Mouse (Mus musculus) left cerebral cortex, postnatal 36 days (tissue): ENCODE measurements around the gene Myo18a. TPM values are rescaled to one million over a fixed set of nuclear protein-coding genes. Genes with fewer than 3 reads are reported as not detected.
"Not testable (repeated sequence)": the region's sequence is repeated elsewhere in the genome, so short reads cannot be mapped to it uniquely, and the experiment has no call there.

Experiments used
- DNase-seq, 2 experiments: peaks; one replicate each; pipeline ENCODE4 v3.0.0; 2021 to 2022; ENCODE audit warnings: low spot score in 2 of 2, mixed read lengths in 1 of 2
- intact Hi-C: fragments of 180-260 bp; cut with DNase I; formaldehyde crosslinking; loops from one replicate; pipeline ENCODE4 v1.15.1; 2025
- total RNA-seq, 2 experiments: library from RNA; stranded (reverse); gene quantifications; 2 replicates each; pipeline ENCODE4 v1.2.3; 2021

The Myo18a gene
- 100 to 1,000 TPM; 141 to 180 TPM for total RNA-seq

GRCm38 (mm10) chr11:77762783-77763672, at the start of gene Myo18a:
TSS of gene Myo18a (plus strand) at chr11:77763246.
- intact Hi-C loops, result loop anchor here (1.0 to 5.0 kb wide), 2 partner anchors 30 to 76 kb away; partner anchors contain the start of gene Nufip2
- DNase-seq, result peak; percentile 81 to 86

DNA sequence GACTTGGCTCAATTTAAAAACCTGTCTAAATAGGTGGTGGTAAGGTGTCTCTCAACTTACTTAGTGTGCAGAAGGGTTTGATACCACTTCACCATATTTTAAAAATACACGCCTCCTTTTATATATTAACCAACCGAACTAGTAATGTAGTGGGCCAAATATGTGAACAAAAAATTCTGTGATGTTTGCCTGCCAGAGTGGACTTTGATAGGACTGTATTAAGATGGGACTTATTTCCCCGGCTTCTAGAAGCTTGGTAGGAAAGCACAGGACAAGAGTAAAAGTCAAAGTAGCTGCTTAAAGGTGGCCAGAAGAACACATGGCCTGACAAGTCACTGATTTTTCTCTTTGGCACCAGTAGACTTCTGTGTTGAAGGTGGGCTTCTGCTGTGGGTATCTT, 49.3 kb upstream of the Myo18a start:
- intact Hi-C loops, result no loop called here
- no peak for DNase-seq

GRCm38 (mm10) chr11:77719055-77719454, 44.0 kb upstream of the Myo18a start:
- intact Hi-C loops, result no loop called here
- no peak for DNase-seq

GRCm38 (mm10) chr11:77721389-77721788, 41.7 kb upstream of the Myo18a start:
- DNase-seq, result no peak
- intact Hi-C loops, result no loop called here

DNA sequence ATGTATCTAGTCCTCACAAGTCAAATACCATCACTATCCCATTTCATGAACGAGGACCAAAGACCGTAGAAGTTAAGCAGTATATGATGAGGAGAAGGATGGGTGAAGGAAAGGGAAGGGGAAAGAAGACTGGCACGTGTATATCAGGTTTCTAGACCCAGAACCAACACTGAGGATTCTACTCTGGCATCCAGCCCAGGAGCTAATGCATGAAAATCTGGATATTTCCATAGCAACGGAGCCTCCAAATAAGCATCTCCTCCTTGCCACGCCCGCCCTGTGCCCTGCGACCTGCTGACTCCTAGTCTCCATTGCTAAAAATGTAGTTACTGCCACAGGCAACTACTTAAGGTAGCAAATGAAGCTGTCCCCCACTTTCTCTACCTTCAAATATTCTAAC, 38.3 kb upstream of the Myo18a start:
- intact Hi-C loops, result no loop called here

DNA sequence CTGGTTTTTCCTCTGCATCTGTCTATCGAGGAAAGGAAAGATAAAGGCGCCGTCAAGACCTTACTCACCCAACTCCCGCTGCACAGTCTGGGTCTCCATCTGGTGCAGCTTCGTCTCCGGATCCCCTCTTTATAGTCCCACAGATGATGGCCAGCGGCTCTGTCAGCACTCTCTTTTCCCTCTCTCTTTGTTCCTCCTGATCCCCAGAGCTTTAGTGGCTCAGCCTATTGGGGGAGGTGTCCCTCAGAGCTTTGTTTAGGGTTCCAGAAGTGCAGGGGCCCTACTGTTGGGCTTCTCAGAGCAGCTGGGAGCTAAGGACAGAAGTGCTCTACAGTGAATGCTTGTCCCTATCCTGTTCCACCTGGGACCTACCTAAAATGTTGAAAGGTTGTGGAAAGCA, 37.9 kb upstream of the Myo18a start, which contains the start of gene Cryba1:
Gene Cryba1 (minus strand): TSS at position 101 of the 400 bp plus-strand sequence.
- no peak for DNase-seq
- intact Hi-C loops, result no loop called here

More for the DNA sequence above, 38.3 kb upstream of the Myo18a start:
- DNase-seq, result no peak

GRCm38 (mm10) chr11:77728587-77728986, 34.5 kb upstream of the Myo18a start:
- intact Hi-C loops, result no loop called here
- no peak for DNase-seq

DNA sequence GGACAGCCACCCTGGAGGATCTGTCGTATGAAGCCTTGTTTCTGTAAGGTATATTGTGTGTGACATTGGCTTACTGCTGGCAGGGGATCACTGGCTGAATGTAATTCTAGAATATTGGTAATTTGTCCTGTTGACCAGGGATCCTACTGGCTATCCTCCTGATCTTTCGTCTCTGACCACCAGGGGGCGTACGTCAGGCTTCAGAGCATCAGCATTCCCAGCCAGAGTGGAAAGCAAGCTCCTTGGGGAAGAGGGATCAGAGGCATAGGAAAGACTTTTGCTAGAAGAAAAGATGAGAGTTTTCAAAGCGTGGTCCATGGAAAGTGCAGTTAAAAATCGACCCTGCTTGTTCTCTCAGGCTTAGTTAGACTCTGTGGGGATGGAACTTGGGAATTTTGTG, 25.8 kb upstream of the Myo18a start:
- intact Hi-C loops, result loop anchor here (2.0 kb wide), 1 partner anchor 56 kb away; no protein-coding TSS in a partner anchor
- peak; percentile 73 to 75 for DNase-seq

DNA sequence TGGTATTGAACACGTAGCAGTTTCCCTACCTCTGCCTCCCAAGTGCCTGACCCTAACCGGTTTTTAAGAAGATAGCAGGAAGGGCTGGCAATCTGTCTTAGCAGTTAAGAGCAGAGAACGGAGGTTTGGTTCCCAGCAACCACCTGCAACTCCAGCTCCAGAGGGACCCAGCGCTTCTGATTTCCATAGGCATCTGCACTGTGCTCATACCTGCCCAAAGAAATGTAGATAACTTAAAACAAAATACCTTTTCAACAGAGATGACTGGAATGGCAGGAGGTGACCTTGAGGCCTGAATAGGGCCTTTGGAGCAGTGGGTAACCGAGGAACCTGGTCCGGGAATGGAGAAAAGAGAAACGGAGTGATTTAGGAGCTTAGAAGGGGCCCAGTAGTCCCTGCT, 24.5 kb upstream of the Myo18a start:
- intact Hi-C loops, result no loop called here
- no peak for DNase-seq

DNA sequence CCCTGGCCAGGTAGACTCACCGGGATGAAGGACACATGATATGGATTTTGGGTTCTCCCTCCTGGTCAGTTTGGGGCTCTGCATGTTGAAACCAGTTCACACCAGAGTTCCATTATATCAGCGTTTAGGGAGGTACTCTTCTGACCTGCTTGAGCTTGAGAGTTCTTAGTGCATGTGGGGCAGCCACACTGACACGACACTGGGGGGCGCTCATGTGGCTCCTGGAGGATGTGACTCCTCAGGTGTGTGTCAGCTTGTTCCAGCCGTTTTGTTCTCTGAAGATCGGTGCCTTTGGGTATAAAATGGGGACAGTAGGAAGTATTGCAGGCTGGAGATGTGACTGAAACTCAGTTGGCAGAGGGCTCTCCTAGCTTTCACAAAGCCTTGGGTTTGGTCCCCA, 19.1 kb upstream of the Myo18a start:
- no peak for DNase-seq
- intact Hi-C loops, result no loop called here

GRCm38 (mm10) chr11:77746652-77747051, 16.4 kb upstream of the Myo18a start:
- DNase-seq, result no peak
- intact Hi-C loops, result no loop called here

GRCm38 (mm10) chr11:77747103-77747502, 15.9 kb upstream of the Myo18a start:
- DNase-seq, intact Hi-C loops: not testable (repeated sequence)

GRCm38 (mm10) chr11:77748996-77749395, 14.1 kb upstream of the Myo18a start:
- DNase-seq, result no peak
- intact Hi-C loops, result no loop called here

DNA sequence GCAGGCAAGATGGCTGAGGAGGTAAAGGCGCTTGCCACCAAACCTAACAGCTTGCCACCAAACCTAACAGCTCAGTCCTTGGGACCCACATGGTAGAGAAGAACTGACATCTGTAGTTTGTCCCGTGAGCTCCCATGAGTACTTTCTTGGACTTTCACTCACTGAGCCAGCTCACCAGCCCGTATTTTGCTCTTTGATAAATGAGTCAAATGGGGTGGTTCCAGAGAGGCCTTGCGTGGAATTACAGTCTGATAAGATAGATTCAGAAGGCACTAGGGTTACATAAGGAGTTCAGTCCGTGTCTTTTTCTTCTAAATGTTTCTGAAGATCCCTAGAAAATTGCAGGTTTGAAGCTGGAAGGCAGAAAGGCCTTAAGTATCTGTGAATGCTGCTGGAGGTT, 10.5 kb upstream of the Myo18a start:
- DNase-seq, result no peak
- intact Hi-C loops, result no loop called here

- intact Hi-C loops, result no loop called here
Measured at GRCm38 (mm10) chr11:77753469-77753868, 9.6 kb upstream of the Myo18a start.

DNA sequence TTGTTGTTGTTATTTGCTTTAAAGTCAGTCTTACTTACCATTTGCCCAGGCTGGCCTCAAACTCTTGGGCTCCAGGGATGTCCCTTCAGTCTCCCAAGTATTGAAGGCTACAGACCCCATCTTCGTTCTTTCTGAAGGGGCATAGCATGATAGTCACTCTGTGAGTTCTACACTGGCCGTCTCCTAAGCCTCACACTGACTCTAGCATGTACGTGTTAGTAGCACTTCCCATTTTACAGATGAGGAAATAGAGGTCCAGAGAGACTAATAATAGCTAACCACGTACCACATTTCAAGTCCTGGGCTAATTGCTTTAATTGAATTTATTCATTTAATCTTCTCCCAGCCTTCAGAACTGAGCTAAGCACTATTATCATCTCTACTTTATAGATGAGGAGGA, 3.0 kb upstream of the Myo18a start:
- intact Hi-C loops, result loop anchor here (5.0 kb wide), 1 partner anchor 73 kb away; the partner anchor contains the start of gene Nufip2

More at GRCm38 (mm10) chr11:77753469-77753868, 9.6 kb upstream of the Myo18a start:
- no peak for DNase-seq

GRCm38 (mm10) chr11:77763673-77764340, 761 bp downstream of the Myo18a start:
- peak; percentile 43 to 64 for DNase-seq
- intact Hi-C loops, result loop anchor here (1.0 to 5.0 kb wide), 2 partner anchors 29 to 77 kb away; partner anchors contain the start of gene Nufip2

More for the DNA sequence above, 3.0 kb upstream of the Myo18a start:
- DNase-seq, result no peak

- intact Hi-C loops, result loop anchor here (5.0 kb wide), 1 partner anchor 78 kb away; the partner anchor contains the start of gene Nufip2
Measured at GRCm38 (mm10) chr11:77764694-77765458, 1.8 kb downstream of the Myo18a start.

GRCm38 (mm10) chr11:77765459-77765777, 2.4 kb downstream of the Myo18a start:
- intact Hi-C loops, result no loop called here

More at GRCm38 (mm10) chr11:77764694-77765458, 1.8 kb downstream of the Myo18a start:
- DNase-seq, result peak; percentile 60 to 65

More at GRCm38 (mm10) chr11:77765459-77765777, 2.4 kb downstream of the Myo18a start:
- DNase-seq, result no peak
